Mouse (Mus musculus): ENCODE results near the gene Atp1b1.

Atp1b1 gene

DNA sequence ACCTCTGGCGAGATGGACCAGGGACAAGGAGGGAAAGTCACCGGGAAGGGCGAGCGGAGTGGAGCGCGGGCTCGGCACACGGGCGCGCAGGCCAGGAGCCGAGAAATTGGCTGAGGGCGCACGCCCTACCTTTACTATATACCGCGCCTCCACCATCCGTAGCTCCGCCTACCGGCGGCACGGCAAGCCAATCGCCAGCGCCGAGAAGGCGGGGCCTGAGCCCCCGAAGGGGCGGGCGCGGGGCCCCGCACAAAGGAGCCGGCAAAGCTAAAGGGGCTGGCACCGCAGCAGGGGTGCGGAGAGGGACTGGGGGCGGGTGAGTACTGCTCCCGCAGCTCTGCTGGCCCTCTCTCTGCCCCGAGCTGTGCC is at the start of gene Atp1b1:
Atp1b1 (minus strand) TSS at position 111 of the 369 bp plus-strand sequence.
- no peak for DNase-seq (ENCODE audit: extremely low read depth, low read depth, low spot score)

DNA sequence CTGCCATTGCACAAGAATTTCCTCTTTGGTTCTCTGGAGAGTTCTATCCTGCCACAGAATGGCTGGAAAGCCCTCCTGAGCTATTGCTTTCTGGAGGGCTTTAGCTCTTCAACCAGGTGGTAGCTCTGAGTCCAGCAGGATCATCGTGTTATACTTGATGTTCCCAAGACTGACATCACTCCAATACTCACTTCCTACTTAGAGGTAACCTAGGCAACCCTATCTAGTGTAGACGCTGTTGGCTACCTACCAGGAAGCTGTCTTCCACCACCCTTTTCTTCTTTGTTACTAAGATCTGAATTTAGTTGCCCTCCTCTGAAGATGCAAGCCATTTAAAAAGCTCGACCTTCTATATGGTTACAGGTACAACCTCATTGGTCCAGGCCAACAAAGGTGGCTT is 46.9 kb upstream of the Atp1b1 start:
- DNase-seq (ENCODE audit: extremely low read depth, low read depth, low spot score) = no peak

DNA sequence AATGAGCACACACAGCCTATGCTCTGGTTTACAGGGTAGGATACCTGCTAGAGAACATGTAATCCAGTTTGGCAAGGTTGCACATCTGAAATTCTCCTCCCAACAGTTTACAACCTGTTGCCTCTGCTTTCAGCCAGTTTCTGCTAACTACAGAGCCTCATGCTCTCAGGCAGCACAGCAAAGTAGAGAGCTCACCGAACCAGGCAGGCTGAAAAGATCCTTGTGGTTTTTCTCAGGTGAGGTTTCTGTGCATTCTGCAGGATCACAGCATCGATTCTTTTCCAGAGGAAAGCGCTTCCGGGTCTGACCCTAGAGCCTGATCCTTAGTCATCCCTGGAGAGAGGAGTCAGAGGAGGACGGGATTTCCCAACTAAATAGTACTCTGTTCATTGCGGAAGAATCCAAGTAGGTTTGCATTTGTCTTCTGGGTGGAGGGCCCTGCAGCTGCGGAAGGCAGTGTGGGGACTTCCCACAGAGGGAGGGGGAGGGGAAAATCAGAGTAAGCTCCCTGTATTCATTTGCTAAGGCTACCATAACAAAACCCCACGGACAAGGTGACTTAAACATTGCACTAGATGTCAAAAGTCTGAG is 45.1 kb upstream of the Atp1b1 start:
- DNase-seq (ENCODE audit: extremely low read depth, low read depth, low spot score) = no peak

DNA sequence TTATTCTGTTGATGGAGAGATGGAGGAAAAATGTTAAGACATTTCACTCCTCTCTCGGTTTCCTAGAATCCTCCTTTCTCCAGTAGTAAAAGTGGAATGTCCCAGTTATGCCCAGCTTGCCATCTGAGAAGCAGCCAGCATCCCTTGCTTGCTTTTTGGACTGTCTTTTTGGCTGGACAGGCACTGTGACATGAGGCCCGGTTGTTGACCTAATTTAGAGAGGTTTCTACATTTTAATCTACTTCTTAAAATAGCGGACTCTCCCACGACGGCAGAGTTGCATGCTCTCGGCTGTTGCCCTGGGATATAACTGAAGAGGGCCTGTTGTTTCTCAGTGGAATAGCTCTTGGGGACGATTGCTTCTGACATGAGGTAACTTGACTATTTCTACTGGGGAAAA is 44.1 kb upstream of the Atp1b1 start:
- DNase-seq (ENCODE audit: extremely low read depth, low read depth, low spot score) = no peak

DNA sequence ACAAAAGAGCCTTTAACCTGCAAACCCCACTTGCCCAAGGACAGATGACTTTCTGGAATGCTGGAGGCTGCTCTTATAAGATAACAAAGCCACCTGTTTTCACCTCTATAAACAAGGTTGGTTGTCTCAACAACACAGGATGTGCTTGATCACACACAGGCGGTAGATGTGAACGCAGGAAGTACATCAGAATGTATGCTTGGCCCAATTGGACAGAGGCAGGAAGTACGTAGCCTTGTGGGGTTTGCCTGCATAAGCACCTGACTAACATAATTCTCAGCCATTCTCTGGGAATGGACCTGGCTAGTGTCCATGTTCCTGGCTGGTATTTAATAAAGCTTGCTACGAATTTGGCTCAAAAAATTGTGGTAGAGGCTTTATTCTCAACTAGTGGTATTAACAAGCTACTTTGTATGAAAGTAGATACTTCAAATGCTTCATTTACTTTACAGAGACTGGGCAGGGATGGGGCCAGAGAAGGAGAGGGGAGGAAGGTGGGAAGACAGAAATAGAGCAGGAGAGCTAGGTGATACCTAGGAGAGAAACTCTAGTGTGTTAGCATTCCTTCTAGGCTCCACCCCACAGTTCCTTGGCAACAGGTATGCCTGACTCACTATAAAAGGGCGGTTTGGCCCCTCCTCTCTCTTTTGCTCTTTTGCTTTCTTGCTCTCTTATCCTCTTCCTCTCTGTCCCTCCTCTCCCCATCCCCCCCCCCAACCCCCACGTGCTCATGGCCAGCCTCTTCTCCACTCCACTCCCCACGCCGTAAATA is 36.8 kb upstream of the Atp1b1 start:
- DNase-seq (ENCODE audit: extremely low read depth, low read depth, low spot score) = no peak

DNA sequence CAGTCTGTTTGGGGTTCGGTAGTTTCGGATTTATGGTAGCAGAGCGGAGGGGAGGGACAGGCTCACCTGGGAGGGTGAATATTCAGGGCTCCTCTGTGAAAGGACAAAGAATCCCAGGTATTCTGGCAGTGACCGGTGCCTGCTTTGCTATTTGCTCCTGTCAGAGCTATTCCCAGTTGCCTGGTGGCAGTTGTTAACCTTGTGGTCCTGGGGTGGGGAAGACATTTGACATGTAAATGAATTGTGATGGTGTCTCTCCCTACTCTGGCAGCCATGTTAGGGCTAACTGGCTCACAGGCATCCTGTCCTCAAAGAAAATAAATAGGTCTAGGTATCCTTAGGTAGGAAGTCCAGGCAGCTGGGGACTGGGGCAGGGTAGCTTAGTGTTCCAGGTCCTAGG is 36.1 kb upstream of the Atp1b1 start:
- DNase-seq (ENCODE audit: extremely low read depth, low read depth, low spot score) = no peak

DNA sequence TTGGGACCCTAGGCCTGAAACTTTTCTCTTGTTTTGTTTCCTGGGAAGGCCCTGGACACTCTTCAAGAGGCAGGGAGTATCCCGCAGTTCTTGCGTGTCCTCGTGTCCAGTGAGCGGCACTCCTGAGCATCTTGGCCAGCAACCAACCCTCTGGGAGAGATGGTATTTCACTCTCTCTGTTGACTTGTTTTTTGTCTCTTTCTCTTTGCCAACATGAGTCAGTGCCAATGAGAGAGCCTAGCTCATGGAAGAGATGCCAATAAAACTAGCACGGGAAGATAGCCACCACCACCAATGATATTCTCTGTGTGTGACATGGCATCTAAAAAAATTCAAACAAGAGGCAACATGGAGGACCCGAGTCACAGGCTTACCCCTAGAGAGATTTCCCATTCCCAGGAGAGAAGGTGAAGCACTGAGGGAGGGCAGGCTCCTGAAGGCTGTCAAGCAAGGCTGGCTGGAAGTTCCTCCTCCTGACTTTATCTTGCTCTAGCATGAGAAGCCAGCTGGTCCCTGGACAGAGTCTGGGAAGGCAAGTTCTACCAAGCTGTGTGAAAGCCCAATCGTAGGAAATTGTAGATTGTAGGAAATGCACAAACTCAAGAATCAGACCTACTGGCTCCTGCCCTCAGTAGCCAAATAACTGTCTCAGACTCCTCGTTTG is 35.0 kb upstream of the Atp1b1 start:
- no peak for DNase-seq (ENCODE audit: extremely low read depth, low read depth, low spot score)

DNA sequence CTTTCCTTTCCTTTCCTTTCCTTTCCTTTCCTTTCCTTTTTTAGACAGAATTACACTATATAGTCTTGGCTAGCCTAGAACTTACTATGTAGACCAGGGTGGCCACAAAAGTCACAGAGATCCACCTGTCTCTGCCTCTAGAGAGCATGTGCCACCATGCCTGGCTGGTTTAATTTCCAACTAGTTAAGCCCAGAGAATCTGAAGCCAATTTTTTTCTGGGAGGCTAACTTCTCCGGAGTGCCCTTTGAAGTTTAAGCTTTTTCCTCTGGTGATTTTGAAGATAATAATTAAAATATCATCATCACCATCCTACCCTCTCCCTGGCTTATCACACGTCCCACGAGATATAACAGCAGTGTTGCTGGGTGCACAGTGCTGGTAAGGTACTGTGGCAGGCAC is 34.3 kb upstream of the Atp1b1 start:
- DNase-seq (ENCODE audit: extremely low read depth, low read depth, low spot score) = no peak

DNA sequence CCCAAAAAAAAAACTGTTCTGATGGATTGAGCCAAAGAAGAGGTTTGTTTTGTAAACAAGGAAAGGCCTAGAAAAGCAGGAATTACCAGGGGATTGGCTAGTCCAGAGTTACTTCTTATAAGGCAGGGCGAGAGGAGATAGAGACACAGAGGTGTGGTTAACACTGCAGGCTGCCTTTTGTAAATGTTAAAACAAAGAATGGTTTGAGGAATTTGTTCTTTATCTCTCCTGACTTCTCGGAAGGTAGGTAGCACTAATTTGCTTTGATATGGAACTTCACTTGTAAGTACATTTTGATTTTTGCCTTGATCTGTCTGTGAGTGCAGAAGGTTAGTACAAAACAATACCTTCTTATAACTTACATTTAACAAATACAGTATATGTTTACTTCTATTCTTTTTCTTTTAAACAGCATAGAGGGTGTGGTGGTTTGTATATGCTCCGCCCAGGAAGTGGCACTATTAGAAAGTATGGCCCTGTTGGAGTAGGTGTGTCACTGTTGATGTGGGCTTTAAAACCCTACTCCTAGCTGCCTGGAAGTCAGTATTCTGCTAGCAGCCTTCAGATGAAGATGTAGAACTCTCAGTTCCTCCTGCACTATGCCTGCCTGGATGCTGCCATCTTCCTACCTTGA is 31.9 kb upstream of the Atp1b1 start:
- DNase-seq (ENCODE audit: extremely low read depth, low read depth, low spot score) = no peak

DNA sequence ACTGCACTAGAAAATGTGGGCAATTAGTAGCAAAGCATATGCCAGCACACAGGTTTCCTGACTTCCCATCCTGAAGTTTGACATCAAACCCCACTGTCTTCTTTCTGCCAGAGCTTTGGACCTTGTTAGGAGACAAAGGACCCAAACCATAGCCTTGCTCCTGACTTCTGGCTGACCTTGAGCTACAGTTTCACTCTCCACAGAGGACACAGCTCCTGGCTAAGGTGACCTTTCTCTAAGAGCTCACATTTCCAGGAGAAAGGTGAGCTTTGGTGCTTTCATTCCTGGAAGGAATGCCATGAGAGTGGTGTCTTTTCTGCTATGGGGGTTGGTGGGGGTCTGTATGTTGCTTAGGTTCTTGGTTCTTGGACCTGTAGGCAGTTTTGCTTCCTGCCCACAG is 25.6 kb upstream of the Atp1b1 start:
- no peak for DNase-seq (ENCODE audit: extremely low read depth, low read depth, low spot score)

DNA sequence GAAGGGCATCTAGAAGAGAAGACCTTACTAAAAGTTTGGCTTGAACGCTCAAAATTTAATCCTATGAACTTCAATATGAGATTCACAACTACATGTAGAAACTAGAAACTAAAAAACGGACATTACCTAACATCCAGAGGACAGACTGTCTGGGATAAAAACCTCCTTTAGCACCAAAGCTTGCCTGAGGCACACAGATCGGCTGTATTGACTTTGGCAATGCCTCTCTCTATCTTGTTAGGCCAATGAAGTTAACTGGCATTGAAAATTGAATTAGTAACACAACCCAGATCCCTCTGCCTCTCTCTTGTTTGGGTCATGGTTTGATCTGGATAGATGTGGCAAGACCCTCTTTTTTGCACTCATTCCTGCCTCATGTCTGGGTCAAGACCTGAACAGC is 24.7 kb upstream of the Atp1b1 start:
- no peak for DNase-seq (ENCODE audit: extremely low read depth, low read depth, low spot score)

DNA sequence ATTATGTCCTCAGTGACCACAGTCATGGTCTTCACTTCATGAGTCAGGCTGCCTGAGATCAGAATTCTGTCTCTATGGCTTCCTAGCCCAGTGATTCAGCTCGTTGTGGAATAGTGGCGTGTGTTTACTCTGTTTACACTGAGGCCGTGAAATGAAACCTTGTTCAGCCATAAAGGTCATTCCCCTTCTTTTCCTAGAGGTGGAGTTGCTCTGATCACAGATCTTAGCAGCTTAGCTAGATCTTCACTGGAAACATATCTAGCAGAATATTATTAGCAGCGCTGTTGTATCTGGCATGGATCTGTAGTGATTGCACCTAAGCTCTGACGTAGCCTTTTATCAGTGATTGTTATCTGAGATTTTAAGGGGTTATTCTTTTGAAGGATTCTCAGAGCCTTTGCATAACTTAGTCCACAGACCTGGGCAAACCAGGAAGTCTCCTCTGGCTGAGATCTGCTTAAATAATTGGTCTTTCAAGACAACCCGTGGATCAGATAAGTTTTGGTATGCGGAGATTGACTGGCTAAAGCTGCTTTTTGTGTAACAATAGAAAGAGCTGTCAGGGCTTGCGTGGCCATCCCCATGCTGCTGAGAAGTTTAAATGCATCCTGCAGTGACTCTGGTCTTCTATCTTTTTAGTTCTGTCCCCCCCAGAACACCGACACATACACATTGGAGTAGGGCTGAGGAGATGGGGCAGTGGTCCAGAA is 23.6 kb upstream of the Atp1b1 start:
- DNase-seq (ENCODE audit: extremely low read depth, low read depth, low spot score) = no peak

DNA sequence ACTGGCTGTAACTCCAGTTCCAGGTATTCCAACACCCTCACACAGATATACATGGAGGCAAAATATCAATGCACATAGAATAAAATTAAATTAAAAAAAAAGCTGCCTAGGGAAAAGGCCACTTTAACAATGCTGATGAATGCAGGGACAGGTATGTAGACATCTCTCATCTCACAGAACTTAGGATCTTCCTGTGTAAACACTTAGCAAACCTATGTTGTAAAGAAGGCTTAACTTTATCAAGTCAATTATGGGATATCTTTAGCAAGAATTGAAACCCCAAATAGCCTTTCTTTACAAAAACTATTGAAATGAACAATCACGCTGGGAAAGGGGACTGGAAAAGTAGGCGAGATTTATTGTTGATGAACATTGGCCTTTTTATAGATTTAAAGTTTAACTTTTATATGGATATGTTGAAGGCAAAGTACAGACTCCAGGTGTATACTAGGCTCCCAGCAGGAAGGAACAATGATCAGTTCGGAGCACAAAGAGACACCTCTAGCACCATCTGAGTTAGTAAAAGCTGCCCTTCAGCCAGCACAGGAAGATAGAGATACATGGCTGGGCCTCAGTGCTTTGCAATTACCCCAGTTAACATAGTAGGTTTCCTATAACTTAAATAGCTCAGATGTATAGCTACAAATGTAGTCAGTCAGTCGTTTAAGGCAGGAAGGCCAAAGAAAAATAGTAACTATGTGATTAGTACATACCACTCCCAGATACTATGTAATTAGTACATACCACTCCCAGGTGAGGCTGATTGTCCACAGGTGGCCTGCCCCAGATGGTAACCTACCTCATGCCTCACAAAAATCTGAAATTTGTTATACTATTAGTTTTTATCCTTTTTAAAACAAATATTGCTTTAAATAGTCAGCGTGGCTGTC is 22.8 kb upstream of the Atp1b1 start:
- no peak for DNase-seq (ENCODE audit: extremely low read depth, low read depth, low spot score)

DNA sequence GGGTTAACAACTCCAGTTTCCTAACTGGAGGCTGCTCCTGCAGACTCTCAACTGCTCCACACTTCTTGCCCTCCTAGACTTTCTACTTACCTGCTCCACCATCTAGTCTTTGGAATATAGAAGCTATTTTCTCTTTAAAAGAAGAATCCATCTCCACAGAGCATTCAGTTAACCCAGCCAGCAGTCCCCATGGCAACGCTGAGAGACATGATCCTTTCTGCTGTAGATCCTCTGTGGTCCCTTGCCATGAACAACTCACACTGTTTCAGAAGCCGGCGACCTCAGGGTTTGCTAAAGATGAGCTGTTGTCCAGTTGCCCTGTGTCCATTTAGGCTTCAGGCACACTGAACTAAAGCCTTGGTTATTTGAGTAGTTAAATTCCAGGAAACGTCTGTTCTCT is 17.7 kb upstream of the Atp1b1 start:
- no peak for DNase-seq (ENCODE audit: extremely low read depth, low read depth, low spot score)

DNA sequence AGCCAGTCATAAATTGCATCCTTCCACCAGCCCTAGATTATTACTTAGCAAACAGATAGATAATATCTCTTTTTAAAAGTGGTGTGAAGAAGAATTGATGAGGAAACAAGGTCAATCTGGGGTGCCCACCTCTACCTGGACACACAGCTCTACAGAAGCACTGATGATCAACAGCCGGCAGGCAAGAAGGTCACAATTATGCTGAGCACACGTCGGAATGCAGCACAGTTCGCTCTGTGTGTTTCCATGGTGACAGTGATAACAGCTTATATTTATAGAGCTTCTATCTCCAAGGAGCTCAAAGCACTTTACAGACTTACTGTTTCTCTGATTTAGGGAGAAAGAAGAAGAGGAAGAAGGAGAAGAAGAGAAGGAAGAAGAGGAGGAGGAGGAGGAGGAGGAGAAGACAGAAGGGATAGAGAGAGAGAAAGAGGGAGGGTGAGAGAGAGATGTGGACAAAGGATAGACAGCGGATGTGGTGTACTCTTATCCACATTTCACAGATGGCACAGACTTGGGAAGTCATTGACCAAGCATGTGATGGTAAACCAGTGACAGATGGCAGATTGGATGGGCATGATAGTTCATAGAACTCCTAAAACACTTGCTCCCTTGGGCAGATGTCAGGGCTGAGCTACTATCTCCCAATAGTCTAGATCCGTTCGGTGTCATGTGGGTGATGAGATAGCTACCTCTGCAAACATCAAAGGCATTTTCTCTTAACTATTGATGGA is 16.8 kb upstream of the Atp1b1 start:
- DNase-seq (ENCODE audit: extremely low read depth, low read depth, low spot score) = no peak

DNA sequence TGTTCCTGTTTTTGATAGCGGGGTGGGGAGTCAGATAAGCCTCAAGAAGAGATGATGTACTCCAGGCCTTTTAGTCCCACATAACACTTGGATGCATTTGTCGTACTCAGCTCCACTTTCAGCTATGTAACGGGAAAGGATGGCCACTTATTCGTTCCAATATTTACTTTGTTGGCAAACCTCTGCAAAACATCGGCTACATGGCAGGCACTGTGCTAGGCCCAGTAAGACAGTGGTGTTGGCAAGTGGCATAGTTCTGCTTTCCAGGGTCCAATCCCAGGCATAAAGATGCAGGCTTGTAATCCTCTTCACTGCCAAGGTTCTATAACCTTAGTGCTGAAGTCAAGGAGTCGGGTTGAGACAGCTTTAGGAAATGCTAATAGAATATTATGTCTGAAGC is 16.2 kb upstream of the Atp1b1 start:
- no peak for DNase-seq (ENCODE audit: extremely low read depth, low read depth, low spot score)

DNA sequence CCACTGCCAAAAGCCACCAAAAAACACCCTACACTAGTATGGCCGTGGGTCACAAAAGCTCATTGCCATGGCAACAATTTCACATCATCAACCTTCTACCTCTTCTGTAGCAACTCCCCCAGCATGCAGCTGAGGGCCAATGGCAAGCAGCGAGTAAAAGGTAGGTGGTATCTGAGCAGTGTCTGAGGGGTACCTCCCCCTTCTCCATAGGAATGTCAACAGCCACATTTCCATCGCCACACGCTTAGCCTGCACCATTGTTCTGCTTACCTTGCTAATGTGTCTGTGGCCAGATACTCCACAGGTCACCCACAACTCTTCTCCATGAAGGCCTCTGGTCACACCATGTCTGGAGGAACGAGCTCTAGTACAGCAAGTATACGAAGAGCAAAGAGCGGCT is 15.2 kb upstream of the Atp1b1 start:
- DNase-seq (ENCODE audit: extremely low read depth, low read depth, low spot score) = no peak

DNA sequence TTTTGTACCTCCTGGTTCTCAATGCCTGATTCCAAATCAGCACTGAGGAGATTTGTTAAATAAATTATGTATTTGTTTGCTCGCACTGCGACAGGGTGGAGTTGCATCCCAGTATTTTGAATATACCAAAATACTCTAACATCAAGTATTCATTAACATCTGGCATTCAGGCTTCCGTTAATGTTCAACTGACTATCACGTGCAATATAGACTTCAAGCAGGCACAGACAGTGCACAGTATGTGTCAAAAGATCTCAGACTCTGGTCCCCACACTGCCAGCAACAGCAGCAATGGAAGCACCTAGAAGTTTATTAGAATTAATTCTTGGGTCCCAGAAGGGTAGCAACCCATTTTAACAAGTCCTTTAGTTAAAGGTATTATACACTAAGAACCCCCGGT is 13.5 kb upstream of the Atp1b1 start:
- DNase-seq (ENCODE audit: extremely low read depth, low read depth, low spot score) = no peak

DNA sequence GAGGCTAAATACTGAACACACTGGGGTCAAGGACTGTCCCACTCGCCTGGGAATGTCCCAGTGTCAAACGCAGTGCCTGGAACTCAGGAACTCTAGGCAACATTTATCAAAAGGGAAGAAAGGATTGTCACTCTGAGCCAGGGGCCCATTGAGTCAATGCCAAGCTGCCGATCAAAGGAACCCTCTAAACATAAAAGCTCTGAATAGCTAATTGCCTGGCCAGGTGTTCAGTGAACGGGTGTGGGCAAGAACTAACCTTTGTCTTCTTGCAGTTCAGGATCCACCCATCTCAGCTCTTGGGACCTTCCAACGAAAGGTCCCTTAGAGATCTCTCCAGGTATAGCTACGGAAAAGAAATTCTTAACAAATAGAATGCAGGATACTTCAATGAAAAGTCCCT is 12.8 kb upstream of the Atp1b1 start:
- DNase-seq (ENCODE audit: extremely low read depth, low read depth, low spot score) = no peak

DNA sequence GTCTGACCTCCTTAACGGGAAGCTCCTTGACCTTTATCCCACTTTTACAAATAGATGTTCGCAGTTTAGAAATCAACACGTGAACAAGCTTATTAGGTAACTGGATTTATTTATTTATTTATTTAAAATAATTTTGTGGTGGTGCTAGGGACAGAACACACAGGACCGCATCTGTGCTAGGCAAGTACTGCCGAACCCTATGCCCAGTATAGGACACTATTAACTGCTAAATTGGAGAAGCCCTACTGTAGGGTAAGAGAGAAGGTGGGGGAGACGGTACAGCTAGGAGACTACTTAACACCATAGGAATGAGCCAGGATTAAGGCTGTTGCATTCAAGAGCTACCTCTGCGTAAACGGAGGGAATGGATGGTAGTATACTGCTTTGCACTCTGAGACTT is 10.2 kb upstream of the Atp1b1 start:
- no peak for DNase-seq (ENCODE audit: extremely low read depth, low read depth, low spot score)
